Mouse (Mus musculus) left cerebral cortex, postnatal 4 days (tissue): ENCODE results near the gene Cobll1. TPM values are rescaled to one million over a fixed set of nuclear protein-coding genes. Genes with fewer than 3 reads are reported as not detected.

ENCODE experiments used
- DNase-seq: peaks from one replicate; pipeline ENCODE4 v3.0.0-alpha.2; 2022
- intact Hi-C: fragments of 180-260 bp; cut with DNase I; formaldehyde crosslinking; loops from one replicate; pipeline ENCODE4 v1.15.1; 2025
- total RNA-seq, 2 experiments: library from RNA; stranded (reverse); gene quantifications; 2 replicates each; pipeline ENCODE4 v1.2.3; 2021

Gene Cobll1
- total RNA-seq, 2 experiments from 2014 or later = 7.2 to 9.3 TPM

- intact Hi-C loops = no loop called here
- DNase-seq = no peak
Observed at GRCm38 (mm10) chr2:65203699-65204098, 35.5 kb downstream of the Cobll1 start.

- intact Hi-C loops = no loop called here
- no peak for DNase-seq
Observed at GRCm38 (mm10) chr2:65199706-65200105, 39.5 kb downstream of the Cobll1 start.

GRCm38 (mm10) chr2:65198605-65199004 is 40.6 kb downstream of the Cobll1 start:
- no peak for DNase-seq
- intact Hi-C loops = no loop called here

GRCm38 (mm10) chr2:65196994-65197393 is 42.2 kb downstream of the Cobll1 start:
- no peak for DNase-seq
- intact Hi-C loops = no loop called here

GRCm38 (mm10) chr2:65195233-65196010 is 43.8 kb downstream of the Cobll1 start:
- no peak for DNase-seq
- intact Hi-C loops = no loop called here

GRCm38 (mm10) chr2:65193091-65193795 is 46.0 kb downstream of the Cobll1 start:
- intact Hi-C loops = no loop called here
- DNase-seq = no peak

GRCm38 (mm10) chr2:65191398-65191797 is 47.8 kb downstream of the Cobll1 start:
- intact Hi-C loops = no loop called here

GRCm38 (mm10) chr2:65189346-65189745 is 49.9 kb downstream of the Cobll1 start:
- no peak for DNase-seq
- intact Hi-C loops = no loop called here

More at GRCm38 (mm10) chr2:65191398-65191797, 47.8 kb downstream of the Cobll1 start:
- no peak for DNase-seq

- DNase-seq = no peak
- intact Hi-C loops = no loop called here
Observed at GRCm38 (mm10) chr2:65188585-65188984, 50.6 kb downstream of the Cobll1 start.

- no peak for DNase-seq
- intact Hi-C loops = no loop called here
Observed at GRCm38 (mm10) chr2:65187652-65188051, 51.6 kb downstream of the Cobll1 start.

- intact Hi-C loops = no loop called here
- no peak for DNase-seq
Observed at GRCm38 (mm10) chr2:65187164-65187563, 52.0 kb downstream of the Cobll1 start.

- intact Hi-C loops = no loop called here
- no peak for DNase-seq
Observed at GRCm38 (mm10) chr2:65182747-65183146, 56.5 kb downstream of the Cobll1 start.

GRCm38 (mm10) chr2:65181736-65182135 is 57.5 kb downstream of the Cobll1 start:
- DNase-seq = no peak
- intact Hi-C loops = no loop called here

- intact Hi-C loops = no loop called here
- DNase-seq = no peak
Observed at GRCm38 (mm10) chr2:65181066-65181716, 58.0 kb downstream of the Cobll1 start.

GRCm38 (mm10) chr2:65175645-65176044 is 63.6 kb downstream of the Cobll1 start:
- DNase-seq = no peak
- intact Hi-C loops = no loop called here

GRCm38 (mm10) chr2:65172071-65172470 is 67.1 kb downstream of the Cobll1 start:
- DNase-seq = no peak
- intact Hi-C loops = no loop called here

GRCm38 (mm10) chr2:65171516-65171915 is 67.7 kb downstream of the Cobll1 start:
- no peak for DNase-seq
- intact Hi-C loops = no loop called here

GRCm38 (mm10) chr2:65170693-65171456 is 68.3 kb downstream of the Cobll1 start:
- intact Hi-C loops = no loop called here
- DNase-seq = no peak

GRCm38 (mm10) chr2:65170256-65170655 is 68.9 kb downstream of the Cobll1 start:
- DNase-seq = no peak
- intact Hi-C loops = no loop called here

- no peak for DNase-seq
- intact Hi-C loops = no loop called here
Observed at GRCm38 (mm10) chr2:65163990-65164389, 75.2 kb downstream of the Cobll1 start.

- intact Hi-C loops = no loop called here
- DNase-seq = no peak
Observed at GRCm38 (mm10) chr2:65162625-65163024, 76.6 kb downstream of the Cobll1 start.
